Mouse (Mus musculus): Measurements from ENCODE around the gene Ap1s1.

The Ap1s1 gene

DNA sequence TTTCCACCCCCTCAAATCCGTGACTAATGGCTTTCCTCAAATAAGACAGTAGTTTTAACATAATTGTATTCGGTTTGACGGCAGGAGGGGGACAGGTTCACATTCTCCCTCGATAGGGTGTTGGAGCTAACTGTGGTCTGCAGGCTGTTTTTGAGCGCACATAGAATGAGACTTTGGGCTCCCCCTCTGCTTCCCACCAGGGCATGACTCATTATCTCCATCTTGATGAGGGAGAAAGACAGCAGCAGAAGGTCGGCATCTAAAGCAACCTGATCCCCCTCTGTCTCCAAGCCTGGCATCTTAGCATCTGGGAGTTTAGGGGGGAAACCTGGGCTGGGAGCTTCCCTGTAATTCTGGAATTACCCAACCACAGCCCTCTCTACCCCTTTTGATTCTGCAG, 19.5 kb upstream of the Ap1s1 start:
- DNase-seq (ENCODE audit: low spot score in 2 of 2), result no peak

DNA sequence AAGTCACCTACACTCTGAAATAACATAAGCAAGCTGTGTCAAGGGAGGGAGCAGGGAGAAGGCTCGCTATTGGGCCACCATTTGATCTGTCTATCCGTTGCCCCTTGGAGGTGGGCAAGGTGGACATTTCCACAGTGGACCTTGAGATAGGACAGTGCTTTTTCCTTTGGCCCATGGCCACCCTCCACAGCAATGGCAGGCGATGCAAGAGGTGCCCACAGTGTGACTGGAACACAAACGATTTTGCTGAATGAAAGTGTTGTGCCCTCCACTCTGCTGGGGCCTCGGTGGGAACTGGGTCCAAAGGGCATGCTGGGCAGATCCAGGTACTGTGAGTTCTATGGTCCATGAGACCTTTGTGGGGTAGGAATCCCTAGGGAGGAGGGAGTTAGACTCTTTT, 16.7 kb upstream of the Ap1s1 start:
- no peak for DNase-seq (ENCODE audit: low spot score in 2 of 2)

DNA sequence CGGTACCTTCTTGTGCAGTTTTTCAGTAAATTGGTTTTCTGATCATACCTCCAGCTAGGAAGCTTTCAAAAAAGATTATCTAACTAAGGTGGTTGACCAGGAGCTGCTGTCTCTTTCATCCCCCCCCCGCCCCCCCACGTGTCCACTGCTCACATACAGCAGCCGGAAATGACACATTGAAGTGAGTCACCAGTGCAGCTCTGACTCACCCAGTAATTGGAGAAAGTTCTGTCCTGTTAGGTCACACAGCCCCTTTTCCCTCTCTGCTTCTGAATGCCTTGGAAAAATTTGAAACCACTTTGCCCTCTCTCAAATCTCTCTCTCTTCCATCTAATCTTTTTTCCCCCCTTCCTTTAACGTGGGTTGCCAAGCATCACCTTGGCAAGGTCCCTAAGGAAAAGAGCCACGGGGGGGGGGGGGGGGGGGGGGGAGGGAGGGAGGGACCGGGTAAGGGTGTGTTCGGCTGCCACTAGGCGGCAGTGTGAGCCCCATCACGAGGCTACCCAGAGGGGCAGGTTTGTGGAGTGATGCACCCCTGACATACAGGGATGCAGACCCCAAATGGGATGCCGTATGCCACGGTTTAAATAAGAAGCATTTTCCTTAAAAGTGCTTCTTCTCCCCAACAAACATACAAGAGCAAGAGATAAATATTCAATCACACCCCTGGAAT, 16.0 kb upstream of the Ap1s1 start:
- DNase-seq (ENCODE audit: low spot score in 2 of 2), result peak in 1 of 2 experiments; percentile 40

DNA sequence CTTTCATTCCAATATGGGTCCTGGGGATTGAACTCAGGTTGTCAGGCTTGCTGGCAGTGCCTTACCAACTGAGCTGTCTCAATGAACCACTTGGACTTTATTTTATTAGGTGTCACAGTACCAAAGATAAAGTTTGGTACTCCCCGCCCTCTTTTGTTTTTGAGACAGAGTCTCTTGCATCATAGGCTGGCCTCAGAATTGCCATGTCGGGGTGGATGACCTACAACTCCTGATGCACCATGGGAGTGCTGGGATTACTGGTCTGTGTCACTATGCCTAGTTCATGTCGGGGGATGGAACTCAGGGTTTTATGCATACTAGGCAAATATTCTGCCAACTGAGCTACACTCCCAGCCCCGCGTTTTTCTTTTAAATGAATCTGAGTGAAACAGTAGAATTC, 8.9 kb upstream of the Ap1s1 start:
- no peak for DNase-seq (ENCODE audit: low spot score in 2 of 2)

DNA sequence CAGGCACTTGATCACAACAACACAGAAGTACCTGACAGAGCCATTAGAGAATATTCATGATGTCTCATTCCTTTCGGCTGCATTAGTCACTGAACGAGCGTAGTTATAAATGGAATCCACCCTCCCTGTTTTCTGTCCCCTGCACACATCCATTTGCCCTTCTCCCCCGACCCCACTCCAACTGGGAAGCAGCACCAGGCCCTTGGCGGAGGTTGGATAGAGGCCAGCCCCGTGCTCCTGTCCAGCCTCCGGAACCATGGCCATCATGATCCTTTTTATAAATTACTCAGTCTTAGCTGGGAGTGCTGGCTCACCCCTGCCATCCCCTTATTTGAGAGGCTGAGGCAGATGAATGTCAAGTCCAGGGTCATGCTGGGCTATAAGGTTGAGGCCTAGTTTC, 8.4 kb upstream of the Ap1s1 start:
- DNase-seq (ENCODE audit: low spot score in 2 of 2), result no peak

DNA sequence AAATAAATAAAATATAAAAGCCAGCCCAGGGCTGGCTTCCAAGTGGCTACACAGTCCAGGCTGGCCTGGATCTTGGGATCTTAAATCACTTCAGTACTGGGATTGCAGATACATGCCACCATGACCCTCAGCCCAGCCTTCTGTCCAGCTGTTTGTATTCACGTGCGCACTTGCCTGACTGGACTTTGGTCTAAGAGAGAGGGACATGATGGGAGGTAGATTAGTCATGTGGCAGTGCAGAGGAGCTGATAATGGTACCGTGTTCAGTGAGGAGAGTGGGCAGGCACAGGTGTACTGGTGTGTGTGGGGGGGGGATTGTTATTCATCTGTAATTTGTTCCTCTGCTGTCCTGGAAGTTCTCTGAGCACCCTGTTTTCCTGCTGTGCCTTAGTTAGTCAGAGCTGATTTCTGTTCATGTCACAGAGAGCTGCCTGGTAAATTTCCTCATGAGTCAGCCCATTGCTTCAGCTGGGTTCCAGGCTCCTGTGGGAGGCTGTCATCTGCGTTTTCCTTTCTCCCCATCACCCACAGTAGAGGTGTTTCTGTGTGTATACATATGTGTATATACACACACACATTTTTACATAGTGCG, 6.1 kb upstream of the Ap1s1 start:
- DNase-seq (ENCODE audit: low spot score in 2 of 2), result no peak

DNA sequence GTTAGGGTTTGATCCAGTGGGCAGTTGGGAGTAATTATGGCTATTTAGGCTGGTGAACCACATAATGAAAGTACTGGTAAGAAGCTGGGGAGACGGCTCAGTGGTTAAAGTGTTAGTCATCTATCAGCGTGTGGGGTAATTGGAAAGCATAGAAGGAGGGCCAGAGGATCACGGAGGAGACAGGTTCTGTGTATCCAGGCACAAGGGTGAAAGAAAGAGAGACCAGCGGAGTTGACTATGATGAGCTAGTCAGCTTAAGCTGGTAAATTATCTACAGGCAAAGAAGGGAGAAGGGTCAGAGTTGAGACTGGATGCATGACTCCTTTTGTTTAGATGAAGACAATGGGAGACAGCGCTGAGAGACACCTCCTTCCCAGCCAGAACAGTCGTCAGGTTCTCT, 5.2 kb upstream of the Ap1s1 start:
- no peak for DNase-seq (ENCODE audit: low spot score in 2 of 2)

DNA sequence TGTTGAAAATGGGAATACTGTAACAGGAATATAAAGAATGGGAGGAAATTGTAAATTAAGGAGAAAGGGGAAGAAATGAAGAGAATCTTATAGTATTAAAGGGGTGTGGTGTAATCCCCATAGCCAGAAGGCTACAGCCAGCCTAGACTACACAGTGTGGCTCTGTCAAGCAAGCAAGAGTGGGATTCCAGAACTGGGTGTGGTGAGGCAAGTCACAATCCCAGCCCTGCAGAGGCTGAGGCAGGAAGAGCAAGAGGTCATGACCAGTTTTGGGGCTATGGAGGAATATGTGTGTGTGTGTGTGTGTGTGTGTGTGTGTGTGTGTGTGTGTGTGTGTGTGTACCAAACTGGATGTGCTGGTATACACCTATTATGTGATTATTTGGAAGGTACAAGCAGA, 1.1 kb upstream of the Ap1s1 start:
- DNase-seq (ENCODE audit: low spot score in 2 of 2), result no peak

DNA sequence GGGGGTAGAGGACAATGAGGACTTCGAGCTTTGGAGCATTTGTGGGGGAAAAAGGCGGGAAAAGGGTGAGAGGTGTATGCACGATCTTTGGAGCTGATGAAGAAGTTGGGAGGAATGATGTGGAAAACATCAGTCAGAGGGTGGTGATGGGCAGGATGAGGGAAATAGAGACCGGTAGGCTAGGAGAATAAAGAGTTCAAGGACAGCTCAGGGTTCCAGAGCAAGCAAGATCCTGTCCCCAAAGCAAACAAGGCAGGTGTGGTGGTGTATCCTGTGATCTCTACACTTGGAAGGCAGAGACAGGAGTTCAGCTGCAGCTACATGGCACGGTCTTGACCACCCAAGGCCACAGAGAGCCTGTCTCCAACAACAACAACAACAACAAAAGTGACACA, 386 bp upstream of the Ap1s1 start:
- no peak for DNase-seq (ENCODE audit: low spot score in 2 of 2)

DNA sequence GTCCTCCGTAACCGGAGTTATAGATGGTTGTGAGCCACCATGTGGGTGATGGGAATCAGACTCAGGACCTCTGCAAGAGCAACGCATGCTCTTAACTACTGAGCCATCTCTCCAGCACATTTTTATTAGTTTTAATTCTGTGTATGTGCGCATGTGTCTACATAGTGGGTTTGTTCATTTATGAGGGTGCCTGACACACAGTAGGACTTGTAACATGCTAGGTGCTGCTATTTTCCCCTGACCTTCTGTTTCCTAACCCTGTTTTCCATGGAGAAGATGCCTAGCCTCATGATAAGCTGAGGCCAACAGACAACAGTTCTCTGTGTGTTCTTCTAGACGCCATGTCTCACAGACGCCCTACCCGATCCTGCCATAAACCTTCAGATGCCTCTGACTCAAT, 1.9 kb downstream of the Ap1s1 start:
- DNase-seq (ENCODE audit: low spot score in 2 of 2), result no peak

DNA sequence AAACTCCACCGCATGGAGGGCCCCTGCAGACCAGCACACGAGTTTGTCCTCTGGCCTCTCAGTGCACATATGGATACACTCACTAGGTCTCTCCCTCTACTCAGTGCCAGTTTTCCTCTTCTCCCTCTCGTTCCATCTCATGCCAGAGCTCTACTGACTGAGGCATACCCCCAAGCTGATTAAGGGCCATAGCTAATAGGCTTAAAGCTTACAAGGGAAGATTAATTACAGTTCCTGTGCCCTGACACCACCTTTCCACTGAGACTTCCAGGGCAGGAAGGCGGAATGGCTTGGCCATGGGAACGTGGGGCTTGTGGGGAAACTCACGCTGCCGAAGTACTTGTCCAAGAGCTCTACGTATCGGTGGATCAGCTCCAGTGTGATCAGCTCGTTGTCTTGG, 4.5 kb downstream of the Ap1s1 start:
- no peak for DNase-seq (ENCODE audit: low spot score in 2 of 2)

DNA sequence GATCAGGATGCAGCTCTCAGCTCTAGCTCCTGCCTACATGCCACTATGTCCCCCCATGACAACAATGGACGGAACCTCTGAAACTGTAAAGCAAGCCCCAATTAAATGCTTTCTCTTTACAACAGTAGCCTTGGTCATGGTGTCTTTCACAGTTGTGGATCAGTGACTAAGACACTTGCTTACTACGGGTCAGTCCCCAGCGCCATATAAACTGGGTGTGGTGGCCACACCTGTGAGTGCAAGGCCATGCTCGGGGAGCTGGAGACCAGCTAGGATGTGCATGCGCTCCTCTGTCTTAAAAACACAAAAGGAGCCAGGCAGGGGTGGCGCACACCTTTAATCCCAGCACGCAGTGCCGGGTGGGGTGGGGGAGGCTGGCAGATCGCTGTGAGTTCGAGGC, 6.5 kb downstream of the Ap1s1 start:
- DNase-seq (ENCODE audit: low spot score in 2 of 2), result no peak

DNA sequence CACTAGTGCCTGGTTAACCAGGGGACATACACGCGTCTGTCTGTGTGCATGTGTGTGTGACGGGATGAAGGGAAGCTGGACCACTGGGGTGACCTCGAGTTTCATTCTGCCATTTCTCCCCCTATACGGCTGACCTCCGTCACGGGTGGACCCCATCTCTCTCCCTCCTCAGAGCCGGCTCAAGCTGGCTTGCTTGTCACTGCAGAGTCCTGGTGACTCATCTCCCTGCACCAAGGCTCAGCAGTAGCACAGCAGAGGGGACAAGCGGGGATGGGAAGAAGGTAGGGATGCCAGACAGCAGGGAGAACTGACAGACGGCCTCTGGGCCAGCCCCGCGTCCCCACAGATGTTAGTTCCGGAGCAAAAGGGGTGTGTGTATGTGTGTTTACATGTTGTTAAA, 9.7 kb downstream of the Ap1s1 start:
- DNase-seq (ENCODE audit: low spot score in 2 of 2), result no peak

DNA sequence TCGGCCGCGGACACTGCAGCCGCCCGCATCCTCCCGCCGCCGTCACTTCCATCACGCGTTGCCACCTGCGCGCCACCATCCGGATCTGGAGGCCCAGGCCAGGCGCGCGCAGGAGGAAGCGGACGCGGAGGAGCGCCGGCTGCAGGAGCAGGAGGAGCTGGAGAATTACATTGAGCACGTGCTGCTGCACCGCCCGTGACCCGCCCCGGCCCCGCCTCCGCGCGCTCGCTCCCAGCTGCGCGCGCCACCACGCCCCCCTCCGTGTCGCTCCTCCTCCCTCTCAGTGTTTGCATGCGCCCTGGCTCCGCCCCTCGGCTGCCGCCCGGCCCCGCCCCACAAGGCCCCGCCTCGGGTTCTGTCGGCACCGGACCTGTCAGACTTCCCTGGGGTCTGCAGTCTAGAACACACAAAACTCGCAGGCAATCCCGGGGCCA, 13.3 kb downstream of the Ap1s1 start:
- DNase-seq (ENCODE audit: low spot score in 2 of 2), result peak; percentile 71 to 88

DNA sequence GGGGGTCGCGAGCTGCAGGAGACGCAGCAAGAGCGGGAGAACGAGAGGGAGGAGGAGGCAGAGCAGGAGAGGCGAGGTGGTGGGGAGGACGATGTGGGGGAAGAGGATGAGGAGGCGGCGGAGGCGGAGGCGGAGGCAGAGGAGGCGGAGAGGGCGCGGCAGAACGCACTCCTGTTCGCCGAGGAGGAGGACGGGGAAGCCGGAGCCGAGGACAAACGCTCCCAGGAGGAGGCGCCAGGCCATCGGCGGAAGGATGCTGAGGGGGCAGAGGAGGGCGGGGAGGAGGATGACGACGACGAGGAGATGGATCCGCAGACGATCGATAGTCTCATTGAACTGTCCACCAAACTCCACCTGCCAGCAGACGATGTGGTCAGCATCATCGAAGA, 13.9 kb downstream of the Ap1s1 start:
- peak; percentile 54 to 56 for DNase-seq (ENCODE audit: low spot score in 2 of 2)

DNA sequence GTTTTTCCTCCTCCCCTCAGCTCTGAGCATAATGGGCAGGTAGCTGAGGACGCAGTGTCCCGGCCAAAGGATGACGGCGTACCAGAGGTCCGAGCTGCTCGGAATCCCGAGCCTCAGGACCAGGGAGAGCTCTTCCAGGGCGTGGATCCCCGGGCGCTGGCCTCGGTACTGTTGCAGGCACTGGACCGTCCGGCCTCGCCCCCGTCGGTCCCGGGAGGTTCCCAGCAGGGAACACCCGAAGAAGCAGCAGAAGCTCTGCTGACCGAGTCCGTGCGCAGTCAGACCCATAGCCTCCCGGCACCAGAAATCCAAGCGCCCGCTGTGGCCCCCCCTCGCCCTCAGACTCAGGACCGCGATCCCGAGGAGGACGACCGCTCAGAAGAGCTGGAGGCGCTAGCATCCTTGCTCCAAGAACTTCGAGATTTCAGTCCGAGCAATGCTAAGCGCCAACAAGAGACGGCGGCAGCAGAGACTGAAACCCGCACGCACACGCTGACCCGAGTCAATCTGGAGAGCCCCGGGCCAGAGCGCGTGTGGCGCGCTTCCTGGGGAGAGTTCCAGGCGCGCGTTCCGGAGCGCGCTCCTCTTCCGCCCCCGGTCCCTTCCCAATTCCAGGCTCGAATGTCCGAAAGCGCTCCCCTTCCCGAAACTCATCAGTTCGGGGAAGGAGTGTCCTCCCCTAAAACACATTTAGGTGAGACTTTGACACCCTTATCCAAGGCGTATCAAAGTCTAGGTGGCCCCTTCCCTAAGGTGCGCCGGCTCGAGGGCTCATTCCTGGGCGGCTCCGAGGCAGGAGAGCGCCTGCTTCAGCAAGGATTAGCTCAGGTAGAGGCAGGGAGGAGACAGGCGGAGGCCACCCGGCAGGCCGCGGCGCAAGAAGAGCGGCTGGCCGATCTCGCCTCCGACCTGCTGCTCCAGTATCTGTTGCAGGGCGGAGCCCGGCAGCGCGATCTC, 14.6 kb downstream of the Ap1s1 start:
- no peak for DNase-seq (ENCODE audit: low spot score in 2 of 2)

DNA sequence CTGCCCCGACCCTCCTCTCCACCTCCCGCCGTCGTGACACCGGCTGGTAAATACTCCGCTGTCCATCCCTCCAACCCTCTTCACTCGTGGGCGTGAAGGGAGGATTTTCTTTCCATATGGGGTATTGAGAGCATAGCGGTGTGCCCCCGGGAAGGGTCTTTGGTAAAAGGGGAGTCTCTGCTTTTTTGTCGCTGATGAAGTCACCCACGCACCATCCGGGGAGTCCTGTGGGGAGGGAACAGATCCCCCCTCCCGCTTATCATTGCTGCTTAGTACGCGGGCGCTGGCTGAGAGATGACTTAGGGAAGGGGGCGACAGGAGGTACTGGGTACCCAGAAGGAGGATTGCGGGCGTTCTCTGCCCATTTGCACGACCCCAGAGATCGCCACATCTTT, 15.5 kb downstream of the Ap1s1 start:
- DNase-seq (ENCODE audit: low spot score in 2 of 2), result no peak

DNA sequence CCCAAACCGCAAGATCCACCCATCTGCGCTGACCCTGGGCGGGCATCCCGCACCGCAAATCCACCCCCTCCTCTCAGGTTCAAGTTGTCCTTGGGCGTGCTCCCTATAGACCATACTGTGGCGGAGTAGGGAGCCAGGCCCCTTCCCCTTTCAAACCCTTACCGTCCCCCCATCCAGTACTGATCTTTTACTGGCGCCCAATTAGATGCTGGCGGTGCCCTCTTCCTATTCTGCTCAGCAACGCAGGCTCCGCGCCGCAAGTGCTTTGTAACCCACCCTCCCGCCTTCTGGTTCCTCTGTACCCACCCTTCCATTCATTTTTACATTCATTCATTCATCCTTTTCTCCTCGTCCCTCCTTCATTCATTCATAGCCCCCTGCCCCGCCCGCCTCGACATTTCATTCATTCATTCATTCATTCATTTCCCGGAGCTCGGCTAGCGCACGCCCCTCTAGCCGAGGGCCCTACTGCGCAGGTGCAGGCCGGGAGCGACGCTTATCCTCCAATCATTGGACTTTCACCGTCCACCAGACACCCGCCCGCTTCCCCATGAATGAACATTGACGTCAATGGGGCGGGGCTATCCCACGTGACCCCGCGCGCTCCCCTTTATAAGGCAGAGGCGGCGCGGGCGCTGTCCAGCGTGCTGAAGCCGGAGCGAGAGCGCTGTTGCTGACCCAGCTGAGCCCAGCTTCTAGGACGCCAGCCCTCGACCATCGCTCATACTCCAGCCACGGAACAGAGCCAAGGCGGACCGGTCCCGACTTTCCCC, 16.1 kb downstream of the Ap1s1 start:
- DNase-seq (ENCODE audit: low spot score in 2 of 2), result peak; percentile 94 to 97

DNA sequence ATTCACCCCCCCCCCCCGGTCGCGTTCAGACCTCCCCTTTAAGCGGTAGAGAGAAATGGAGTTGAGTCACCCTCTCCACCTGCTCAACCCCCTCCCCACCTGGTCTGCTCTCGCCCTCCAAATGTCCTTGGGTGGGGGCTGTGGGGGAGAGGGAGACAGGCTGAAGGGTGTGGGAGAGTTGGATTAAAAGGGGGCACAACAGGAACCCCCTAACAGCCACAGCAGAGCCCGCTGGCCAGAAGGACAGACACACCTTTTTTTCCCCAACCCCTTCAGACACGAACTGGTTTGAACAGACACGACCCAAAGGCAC, 16.7 kb downstream of the Ap1s1 start:
- no peak for DNase-seq (ENCODE audit: low spot score in 2 of 2)

DNA sequence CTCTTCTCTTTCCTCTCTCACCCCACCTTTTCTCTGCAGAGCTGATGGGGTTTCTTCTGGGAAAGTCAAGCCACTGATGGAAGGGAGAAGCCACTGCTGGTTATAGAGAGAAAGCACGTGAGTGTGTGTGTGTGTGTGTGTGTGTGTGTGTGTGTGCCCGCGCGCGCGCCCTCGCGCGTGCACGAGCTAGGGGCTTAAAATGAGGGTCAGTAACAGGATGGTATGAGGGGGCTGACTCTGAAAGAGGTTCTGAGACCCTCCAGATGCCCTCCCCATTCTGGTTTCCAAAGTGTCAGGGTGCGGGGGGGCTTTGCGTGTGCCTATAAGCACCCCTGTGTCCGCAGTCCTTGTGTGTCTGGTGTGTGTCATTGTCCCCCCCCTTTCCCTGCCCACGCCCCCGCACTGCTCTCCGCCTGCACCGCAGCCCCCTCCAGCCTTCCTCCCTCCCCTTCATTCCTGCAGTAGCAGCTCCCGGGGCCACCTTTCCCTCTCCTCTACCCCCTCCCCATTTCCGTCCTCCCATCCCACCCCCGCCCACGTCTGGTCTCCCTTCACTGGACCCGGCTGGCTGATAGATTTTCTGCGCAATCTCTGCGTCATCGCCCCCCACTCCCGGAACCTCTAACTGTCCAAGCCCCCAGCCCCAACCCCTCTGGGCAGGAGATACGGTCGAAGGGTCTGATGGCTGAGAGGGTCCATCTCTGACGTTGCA, 17.2 kb downstream of the Ap1s1 start:
- peak in 1 of 2 experiments; percentile 46 for DNase-seq (ENCODE audit: low spot score in 2 of 2)

DNA sequence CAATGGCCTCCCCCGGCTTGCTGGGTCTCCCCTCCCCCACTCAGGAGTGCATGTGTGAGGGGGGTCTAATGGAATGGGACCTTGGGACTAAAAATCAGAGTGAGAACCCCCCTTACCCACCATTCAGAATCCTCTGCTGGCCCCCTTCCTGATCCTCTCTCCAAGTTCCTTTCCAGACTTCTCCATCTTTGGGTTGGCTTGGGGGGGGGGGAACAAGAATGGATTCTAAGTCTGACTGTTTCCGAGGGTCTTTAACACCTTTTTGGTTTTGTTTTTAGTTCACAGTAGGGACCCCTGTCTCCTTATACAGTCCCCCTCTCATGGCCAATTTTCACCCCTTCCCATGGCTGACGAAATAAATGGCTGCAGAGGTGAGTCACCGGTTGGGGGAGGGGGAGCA, 19.8 kb downstream of the Ap1s1 start, which contains the start of gene Vgf:
Vgf (plus strand) TSS at position 301 of the 400 bp plus-strand sequence.
- no peak for DNase-seq (ENCODE audit: low spot score in 2 of 2)
